Mouse (Mus musculus): ENCODE measurements around the gene Elp4.

Gene Elp4

DNA sequence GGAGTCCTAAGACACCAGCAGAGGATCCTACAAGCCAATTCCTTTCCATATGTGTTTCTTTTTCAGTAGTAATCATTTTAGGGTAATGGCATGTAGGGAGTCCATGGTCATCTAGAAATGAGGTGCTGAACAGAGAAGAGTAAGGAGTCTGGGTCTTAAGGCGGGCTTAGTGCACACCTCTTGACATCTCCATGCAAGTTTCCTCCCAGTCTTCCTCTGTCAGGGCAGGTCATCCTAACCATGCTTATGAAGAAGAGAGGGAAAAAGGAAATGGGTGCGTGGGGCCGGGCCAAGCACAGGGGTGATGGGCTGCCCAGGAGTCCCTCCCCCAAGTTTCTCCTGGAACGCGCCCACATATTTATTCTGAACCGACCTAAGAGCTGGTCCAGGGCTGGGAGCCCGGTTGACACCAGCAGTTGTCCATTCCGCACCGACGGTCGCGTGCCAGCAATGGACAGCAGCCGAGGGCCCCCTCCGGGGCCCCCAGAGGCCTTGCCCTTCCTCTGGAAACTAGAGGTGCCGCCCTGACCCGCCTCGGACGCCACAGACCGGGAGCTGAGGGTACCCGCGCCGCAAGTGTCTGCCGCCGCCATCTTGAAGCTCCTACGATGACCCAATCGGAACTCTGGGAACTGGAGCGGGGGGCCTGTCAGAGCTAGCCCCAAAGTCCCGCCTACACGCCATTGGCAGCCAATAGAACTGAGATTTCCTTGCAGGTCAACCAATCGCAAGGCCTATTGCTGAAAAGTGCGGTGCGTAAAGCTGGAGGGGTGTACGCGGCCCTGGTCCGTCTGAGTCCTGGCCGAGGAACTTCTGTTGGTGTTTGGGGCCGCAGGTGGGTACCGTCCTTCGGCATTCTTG, at the start of gene Elp4, which contains the start of gene Immp1l:
TSS of gene Elp4 (minus strand) at position 669 of the 861 bp plus-strand sequence.
TSS of gene Immp1l (plus strand) at position 743 of the 861 bp plus-strand sequence.
- peak; percentile 96 for DNase-seq

GRCm38 (mm10) chr2:105953862-105954261, 49.5 kb upstream of the Elp4 start:
- peak; percentile 5 for DNase-seq

GRCm38 (mm10) chr2:105951350-105951940, 47.1 kb upstream of the Elp4 start:
- DNase-seq = no peak

DNA sequence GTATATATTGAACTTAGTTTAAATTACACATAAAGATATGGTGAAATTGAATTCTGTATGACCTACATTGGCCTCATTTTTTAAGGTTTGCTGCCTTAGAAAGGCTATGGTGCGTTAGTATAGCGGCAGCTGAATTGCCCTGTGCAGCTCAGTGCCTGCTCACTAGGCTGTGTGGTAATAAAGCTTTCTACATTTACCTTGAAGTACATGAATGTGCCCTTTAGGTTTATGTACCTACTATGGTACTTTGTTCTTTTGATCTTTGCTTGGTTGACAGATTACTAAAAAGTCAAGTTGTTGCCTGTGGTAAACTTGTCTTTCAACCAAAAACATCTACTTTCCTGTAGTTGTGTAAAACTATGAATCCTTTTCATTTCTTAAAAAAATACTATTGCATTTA, 45.8 kb upstream of the Elp4 start:
- no peak for DNase-seq

DNA sequence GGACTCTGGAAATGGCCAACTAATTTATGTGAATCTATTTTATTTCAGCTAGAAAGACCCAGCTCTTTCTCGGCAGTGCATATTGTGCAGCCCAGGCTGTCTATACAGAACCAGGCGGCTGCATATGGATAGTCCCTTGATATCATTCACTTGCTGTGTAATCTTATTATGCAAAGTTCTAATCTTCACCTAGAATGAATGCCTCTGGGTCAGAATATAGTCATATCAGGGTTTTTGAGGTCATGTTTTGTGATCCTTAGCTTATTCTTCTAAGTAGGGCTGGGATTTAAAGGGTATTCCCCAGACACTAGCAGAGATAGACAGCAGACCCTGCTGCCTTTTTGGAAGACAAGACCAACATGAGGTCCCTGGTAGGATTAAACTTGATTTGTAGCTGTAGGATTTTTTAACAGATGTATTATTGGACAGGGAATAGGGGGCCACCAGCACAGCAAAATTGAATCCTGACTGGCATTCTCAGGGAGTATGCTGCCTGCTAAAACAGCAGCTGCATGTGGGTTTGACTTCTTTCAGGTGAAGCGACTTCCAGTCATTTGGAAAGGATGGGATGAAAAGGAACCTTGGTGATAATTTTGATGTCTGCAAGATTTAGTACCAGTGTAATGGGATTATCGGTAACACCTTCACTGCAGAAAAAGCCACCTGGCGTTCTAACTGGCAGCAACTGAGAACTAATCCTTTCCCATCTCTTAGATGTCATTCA, 13.4 kb upstream of the Elp4 start:
- DNase-seq = no peak

DNA sequence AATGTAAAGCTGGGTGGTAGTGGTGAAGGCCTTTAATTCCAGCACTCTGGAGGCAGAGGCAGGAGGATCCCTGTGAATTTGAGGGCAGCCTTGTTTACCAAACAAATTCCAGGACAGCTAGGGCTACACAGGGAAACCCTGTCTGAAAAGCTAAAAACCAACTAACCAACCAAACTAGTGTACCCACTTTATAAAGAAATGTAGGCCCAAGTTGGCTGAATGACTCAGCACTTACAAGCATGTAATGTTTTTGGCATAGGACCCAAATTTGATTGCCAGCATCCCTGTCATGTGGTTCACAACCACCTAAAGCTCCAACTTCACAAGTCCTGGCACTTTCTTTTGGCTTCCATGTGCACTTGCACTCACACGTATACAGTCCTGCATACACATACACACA, 12.3 kb upstream of the Elp4 start:
- no peak for DNase-seq

DNA sequence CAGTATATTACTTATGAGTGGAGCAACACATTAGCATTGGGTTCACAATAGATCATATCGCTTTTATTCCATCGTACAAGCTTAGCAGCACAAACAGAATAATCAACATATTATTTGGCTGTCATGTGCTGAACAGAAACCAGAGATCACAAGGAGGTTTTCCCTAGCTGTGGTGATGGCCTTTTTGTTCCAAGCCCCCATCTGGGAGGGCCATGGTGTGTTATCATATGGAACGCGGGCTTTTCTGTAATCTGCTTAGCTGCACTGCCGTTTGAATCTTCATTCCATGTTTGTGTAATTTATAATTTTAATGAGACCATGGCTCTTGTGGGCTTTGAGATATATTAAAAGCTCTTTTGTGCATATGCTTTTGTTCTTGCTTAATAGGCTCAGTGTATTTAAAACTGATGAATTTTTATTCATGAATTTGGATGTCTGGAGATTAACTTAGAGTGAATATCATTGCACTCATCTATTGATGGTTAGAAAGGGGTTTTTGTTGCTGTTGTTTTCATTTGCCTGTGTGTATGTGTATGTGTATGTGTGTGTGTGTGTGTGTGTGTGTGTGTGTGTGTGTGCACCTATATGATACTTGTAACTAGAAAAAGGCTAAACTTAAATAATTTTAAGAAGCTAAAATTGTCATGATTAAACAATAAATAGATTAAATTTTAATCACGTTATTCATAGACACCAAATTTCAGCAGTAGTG, 9.4 kb upstream of the Elp4 start:
- DNase-seq = no peak

DNA sequence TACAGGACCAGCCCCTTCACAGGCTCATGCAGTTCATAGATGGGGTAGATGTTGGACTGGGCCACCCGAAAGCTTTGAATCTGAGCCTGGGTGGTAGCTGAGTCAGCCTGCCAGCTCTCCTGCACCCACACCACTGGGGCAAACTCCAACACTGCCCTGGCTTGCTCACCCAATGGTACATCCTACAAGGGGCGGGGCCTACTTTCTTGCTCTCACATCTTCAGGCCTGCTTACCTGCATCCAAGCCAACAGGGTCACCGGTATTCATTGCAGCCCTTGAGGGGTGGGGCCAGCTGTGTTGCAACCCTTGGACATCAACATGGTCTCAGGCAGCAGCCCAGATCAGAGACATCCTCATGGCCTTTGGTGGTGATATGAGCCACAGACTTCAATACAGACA, 6.2 kb upstream of the Elp4 start:
- DNase-seq = no peak

DNA sequence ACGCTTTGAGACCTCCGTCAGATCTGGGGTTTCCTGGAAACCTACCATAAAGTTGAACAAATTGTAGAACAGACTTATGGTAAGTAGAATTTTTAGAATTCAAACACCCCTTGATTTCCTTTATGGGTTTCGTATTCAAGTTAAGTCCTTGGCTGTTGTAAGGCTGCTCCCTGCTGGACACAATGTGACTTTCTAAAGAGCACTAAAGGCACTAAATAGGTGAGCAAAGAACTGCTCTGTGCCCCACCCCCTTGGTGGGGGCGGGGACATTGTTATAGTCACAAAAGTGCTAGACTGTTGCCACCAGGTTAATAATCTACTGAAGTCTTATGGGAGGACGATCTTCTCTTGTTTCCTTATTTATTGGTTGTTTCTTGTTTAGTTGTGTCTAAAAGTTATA, 4.0 kb upstream of the Elp4 start:
- DNase-seq = peak; percentile 21

DNA sequence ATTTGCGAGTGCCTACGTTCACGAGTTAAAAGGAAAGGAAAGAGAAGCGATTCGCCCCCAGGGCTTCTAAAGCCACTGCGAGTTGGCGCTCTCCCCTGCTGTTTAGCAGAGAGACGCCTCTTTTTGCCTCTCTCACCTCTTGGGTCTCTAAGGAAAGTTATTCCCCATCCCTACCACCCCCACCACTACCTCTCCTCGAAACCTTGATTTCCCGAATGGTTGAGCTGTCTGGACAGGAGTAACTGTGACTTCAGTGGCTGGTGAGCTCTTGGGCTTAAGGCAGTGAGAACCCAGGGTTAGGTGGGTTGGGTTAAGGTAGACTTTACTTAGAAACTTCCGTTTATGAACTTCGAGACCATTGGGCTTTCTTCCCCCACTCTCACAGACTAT, 388 bp upstream of the Elp4 start:
- DNase-seq = no peak

DNA sequence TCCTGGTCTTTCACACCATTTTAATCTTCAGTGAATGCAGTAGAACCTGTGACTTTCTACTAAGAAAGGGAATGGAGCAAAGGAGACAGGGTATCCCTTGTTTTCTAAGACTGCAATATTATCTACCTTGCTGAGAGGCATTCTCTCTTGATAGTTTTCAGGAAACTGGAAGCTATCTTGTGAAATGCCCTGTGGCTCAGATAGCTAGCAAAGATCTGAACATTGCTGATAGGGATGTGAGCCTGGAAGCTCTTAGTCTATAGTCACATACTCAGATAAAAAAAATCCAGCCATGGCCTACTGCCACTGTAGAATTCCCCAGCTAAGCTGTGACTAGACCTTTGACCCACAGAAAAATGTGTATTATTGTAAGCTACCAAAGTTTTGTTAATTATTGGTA, 13.5 kb downstream of the Elp4 start:
- no peak for DNase-seq

DNA sequence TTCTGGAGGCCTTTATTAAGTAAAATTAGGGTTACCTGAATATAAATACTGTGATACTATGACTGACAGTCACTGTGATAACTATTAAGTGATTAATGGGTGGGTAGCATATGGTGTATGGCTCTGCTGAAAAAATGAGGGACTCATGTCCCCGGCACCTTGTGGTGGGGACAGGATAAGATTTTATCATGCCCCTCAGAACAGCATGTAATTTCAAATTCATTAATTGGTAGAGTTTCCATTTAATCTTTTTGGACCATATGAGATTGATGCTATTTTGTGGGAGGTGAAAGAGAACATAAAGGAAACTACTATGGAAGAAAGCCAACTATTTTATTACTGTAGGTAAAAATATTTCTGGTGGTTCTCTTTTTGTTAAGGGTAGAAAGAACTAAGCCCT, 31.0 kb downstream of the Elp4 start:
- DNase-seq = no peak

DNA sequence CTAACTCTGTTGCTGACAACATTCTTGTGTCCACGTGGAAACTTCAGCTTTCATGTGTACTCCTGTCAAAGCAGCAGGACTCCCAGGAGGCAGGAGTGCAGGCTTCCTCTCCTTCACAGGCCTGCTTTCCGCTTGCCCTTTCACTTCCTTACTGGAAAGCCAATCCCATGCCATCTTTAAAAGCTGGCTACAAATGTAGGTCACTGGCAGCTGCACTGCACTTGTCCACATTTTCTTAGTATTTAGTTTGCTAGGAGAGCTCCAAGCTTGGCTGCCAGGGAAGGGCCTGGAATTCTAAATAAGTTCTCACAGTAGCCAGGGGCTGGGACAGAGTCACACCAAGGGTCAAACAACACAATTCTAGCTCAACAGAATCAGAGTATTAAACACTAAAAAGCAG, 49.6 kb downstream of the Elp4 start:
- no peak for DNase-seq

DNA sequence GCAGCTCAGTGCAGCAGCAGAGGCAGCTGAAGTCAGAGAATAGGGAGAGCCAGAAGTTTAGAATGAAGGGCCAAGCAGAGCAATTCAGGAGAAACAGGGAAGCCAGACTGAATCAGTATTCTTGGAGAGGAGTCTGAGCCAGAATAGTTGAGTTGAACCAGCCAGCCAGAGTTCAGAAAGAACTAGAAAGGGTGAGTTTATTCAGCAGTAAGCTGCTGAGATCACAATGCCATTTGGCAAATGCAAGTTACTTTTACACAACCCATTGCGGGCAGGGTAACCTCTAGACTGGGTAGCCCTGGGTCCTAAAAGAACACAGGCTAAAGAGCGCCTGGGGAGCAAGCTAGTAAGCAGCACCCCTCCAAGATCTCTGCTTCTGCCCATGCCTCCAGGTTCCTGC, 51.4 kb downstream of the Elp4 start:
- DNase-seq = no peak

- no peak for DNase-seq
Observed at GRCm38 (mm10) chr2:105851714-105852293, 52.6 kb downstream of the Elp4 start.

DNA sequence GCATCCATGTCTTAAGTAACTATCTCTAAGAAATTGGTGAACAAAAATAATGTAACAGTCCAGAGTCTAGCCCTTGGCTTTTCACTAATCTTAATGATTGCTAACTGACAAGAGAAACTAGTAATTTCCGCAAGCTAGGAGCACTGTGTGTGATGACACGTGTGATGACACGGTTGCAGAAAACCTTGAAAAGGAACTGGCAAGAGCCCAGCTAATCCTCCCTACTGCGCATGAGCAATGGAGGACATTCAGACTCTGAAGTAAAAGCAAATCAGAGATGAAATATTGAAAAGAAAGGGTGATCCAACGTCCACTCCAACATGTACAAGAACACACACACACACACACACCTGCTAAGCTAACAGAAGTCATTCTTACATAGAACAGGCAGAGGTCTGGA, 61.2 kb downstream of the Elp4 start:
- DNase-seq = no peak

GRCm38 (mm10) chr2:105817965-105818364, 86.4 kb downstream of the Elp4 start:
- no peak for DNase-seq

GRCm38 (mm10) chr2:105815170-105815569, 89.2 kb downstream of the Elp4 start:
- no peak for DNase-seq

GRCm38 (mm10) chr2:105813041-105813440, 91.3 kb downstream of the Elp4 start:
- DNase-seq = no peak

GRCm38 (mm10) chr2:105810286-105810685, 94.1 kb downstream of the Elp4 start:
- DNase-seq = no peak

DNA sequence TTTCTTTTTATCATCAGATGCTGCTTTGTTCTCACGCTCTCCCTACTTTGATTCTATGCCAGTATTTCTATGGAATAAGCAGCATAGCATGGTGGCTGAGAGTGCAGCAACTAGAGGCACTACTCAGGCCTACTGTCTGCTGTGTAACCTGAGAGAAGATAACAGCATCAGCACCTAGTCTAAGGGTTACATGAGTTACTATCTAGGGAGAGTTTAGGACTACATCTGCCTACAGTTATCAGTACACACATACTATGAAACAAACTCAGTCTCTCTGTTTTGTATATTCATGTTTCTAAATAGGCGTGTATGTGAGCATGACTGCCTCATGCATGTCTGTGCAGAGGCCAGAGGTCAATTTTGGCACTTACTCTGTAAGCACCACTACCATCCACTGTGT, 97.8 kb downstream of the Elp4 start:
- DNase-seq = no peak

DNA sequence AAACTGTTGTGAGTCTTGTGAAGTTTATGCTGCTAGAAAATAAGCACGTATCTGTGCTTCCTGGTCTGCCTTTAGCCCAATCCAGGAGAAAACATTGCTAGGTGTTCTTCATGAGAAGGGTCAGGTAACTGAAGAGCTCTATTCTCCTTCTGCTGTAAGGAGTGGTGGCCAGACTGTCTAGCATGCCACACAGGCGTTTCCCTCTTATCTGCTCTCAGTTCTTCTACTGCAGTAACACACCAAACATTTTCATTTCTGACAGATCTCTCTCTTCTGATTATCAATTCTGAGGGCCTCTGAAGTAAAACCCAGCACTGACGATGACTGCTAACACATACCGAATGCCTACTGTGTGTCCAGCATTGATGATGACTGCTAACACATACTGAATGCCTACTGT, 98.3 kb downstream of the Elp4 start:
- DNase-seq = no peak

- no peak for DNase-seq
Observed at GRCm38 (mm10) chr2:105805210-105805609, 99.2 kb downstream of the Elp4 start.
